Mouse (Mus musculus) spleen, adult 12 weeks (tissue): ENCODE data around the gene Usp20.

ENCODE experiments used
- DNase-seq: peaks from one replicate; pipeline ENCODE4 v3.0.0; 2022; ENCODE audit warnings: low spot score

Usp20 gene

DNA sequence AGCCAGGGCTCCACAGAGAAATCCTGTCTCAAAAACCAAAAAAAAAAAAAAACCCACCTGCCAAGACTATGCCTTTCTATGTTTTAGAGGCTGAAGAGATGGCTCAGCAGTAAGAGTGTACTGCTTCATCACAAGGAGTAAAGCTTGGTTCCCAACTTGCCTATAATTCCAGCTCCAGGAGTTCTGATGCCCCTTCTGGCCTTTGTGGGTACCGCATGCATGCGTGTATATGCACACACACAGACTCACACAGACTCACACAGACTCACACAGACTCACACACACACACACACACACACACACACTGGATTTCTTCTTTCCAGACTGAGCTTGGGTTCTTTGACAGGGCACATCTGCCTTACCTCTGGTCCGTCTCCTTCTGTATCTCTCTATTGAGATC is 58.0 kb downstream of the Usp20 start:
- DNase-seq: no peak

DNA sequence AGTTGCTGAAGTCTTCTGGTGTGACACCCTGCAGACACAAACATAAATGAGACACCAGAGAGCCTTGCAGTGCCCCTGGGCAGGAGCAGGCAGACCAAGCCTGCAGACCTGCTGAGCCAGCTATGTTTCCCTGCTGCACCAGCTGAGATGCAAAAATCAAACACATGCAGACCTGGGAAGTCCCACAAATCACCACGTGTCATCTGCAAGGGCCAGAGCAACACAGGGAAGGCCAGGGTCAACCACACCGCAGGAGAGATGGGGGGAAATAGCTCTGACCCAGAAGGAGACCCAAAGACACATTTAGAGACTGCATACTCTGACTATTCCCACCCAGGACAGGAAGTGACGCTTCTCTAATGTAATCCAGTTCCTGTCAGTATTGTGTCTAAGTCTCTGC is 58.4 kb downstream of the Usp20 start:
- no peak for DNase-seq

GRCm38 (mm10) chr2:31041386-31041785 is 59.3 kb downstream of the Usp20 start:
- no peak for DNase-seq

- no peak for DNase-seq
Measured at GRCm38 (mm10) chr2:31042881-31043280, 60.8 kb downstream of the Usp20 start.

DNA sequence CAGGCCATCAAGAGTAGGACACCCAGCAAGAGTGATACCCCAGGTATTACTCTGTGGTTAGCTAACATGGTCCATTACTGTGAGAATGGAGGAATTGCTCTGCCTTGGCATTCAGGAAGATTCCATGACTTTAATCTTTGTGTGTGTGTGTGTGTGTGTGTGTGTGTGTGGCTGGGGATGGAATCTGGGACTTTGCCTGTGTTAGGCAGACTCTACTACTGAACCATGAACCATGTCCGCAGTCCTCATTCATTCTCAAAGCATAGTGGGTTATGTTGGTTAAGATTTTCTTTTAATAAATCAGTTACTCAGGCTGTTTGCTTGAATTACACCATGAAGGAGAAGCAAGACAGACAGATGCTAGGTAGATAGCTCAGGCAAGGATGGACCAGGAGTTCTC is 61.8 kb downstream of the Usp20 start:
- no peak for DNase-seq

- no peak for DNase-seq
Measured at GRCm38 (mm10) chr2:31048037-31048436, 66.0 kb downstream of the Usp20 start.

DNA sequence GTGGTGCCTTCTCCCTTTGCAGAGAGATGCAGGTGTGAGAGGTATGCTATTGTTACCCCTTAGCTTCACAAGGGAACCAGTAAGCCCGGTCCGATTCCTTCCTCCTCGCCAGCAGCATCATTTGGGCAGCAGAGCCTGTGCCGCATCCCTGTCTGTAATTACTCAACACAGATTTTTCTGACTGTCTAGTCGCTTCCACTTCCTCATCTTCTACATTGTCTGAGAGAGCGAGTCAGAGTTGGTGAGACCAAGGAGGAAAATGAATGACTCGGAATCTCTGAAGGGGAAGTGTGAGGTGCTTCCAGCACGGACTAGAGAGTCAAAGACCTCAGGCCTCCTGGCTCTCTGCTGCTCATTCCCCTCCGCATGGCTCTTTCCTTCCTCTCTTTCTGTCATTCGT is 70.4 kb downstream of the Usp20 start:
- DNase-seq: no peak

GRCm38 (mm10) chr2:31053426-31053825 is 71.3 kb downstream of the Usp20 start:
- DNase-seq: no peak

DNA sequence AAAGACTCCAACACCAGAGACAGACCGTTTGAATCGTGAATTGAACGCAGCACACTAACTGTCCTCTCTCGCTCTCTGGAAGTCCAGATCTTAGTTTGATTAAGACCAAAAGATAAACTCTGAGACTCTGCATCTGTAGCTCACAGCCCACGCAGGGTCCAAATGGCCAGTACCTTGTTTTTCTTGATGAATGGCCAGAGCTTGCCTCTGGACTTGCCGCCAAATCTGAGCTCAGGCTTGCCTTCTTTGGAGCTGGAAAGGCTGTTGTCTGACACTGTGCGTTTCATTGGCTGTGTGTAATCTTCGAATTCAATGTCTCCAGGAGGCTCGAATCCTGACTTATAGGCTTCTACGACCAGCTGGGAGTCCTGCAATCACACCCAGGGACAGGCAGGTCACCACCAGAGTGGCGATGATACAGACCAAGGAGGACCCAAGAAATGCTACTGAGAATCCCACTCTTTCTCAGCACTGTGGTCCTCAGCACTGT is 71.8 kb downstream of the Usp20 start:
- DNase-seq: no peak

GRCm38 (mm10) chr2:31056070-31056469 is 74.0 kb downstream of the Usp20 start:
- no peak for DNase-seq

DNA sequence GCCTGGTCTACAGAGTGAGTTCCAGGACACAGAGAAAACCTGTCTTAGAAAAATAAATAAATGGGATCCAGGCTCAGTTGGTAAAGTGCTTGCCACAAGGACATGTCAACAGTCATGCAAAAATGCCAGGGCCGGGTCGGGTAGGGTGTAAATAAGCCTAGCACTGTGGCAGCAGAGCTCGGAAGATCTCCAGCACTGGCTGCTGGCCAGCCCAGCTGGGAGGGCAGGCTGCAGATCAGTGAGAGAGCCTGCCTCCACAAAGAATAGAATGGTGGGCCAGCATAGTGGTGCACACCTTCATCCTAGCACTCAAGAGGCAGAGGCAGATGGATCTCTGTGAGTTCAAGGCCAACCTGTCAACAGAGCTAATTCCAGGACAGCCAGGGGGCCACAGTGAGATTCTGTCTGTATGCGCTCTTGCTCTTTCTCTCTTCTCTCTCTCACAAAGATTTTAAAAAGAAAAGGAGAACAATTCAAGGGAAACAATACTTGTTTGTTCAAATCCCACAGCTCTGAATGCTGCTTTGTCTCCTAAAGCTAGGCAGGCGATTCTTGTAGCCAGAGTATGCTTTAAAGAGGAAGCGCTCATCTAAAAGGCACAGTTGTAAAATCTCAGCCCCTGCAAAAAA is 75.6 kb downstream of the Usp20 start:
- no peak for DNase-seq

- DNase-seq: no peak
Measured at GRCm38 (mm10) chr2:31058443-31058842, 76.4 kb downstream of the Usp20 start.

GRCm38 (mm10) chr2:31060271-31060670 is 78.2 kb downstream of the Usp20 start:
- DNase-seq: no peak

- DNase-seq: peak; percentile 57
Measured at GRCm38 (mm10) chr2:31060787-31061730, 79.0 kb downstream of the Usp20 start.

DNA sequence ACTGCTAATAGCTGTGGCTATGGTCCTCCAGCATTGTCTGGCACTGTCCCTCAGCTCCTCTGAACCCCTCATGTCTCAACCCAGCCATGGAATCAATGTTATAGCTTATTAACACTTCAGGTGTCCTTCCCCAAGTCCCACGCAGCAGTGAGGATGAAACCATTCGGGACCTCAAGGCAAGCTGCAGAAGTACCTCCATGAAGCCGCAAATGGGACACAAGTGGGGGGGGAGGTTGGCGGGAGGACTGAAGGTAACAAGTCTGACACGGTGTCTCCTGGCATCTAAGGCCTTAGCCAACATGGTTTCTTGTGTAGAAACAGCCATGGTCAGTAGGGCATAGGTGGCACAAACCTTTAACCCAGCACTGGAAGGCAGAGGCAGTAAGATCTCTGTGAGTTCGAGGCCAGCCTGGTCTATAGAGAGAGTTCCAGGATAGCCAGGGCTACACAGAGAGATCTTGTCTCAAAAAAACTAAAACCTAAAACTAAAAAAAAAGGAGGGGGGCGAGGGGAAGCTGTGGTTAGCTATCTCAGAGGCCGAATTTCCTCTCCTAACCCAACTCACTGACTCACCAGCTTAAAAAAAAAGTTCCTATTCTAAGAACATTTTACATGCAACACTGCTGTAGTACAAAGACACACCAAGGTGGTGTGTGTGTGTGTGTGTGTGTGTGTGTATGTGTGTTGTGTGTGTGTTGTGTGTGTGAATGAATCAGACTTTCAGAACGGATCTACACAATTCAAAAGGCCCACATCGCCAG is 80.0 kb downstream of the Usp20 start:
- no peak for DNase-seq

DNA sequence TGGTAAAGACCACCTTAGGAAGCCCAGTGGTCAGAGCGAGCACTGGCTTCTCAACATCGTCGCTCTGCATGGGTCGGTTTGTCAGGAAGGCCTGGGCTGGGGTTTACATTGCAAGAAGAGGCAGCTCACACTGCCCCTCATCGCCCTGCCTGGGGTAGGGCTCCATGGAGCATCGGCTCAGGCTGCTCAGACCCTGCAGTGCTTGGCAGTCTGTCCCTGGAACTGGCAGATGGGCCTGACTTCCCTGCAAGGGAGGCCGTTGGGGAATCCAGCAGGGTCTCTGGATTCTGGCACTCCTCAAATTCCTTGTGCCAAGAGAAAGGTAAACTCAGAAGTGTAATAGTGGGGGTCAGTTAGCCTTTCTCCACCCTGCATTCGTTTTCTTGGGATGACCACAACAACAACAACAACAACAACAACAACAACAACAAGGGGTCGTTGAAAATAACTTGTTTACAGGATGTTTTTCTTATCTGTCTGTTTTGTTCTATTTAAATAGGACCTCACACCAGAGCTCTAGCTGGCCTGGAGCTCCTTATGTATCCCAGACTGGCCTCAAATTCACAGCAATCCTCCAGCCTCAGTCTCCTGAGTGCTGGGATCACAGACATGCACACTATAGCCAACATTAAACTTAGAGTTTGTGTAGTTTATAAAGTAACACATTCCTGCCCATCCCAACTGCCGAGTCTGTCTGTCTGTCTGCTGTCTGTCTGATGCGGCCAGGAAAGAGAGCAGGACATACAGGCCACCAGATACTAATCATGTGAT is 84.1 kb downstream of the Usp20 start:
- DNase-seq: no peak

GRCm38 (mm10) chr2:31067059-31067595 is 85.0 kb downstream of the Usp20 start:
- no peak for DNase-seq

GRCm38 (mm10) chr2:31067696-31068245 is 85.7 kb downstream of the Usp20 start:
- no peak for DNase-seq

DNA sequence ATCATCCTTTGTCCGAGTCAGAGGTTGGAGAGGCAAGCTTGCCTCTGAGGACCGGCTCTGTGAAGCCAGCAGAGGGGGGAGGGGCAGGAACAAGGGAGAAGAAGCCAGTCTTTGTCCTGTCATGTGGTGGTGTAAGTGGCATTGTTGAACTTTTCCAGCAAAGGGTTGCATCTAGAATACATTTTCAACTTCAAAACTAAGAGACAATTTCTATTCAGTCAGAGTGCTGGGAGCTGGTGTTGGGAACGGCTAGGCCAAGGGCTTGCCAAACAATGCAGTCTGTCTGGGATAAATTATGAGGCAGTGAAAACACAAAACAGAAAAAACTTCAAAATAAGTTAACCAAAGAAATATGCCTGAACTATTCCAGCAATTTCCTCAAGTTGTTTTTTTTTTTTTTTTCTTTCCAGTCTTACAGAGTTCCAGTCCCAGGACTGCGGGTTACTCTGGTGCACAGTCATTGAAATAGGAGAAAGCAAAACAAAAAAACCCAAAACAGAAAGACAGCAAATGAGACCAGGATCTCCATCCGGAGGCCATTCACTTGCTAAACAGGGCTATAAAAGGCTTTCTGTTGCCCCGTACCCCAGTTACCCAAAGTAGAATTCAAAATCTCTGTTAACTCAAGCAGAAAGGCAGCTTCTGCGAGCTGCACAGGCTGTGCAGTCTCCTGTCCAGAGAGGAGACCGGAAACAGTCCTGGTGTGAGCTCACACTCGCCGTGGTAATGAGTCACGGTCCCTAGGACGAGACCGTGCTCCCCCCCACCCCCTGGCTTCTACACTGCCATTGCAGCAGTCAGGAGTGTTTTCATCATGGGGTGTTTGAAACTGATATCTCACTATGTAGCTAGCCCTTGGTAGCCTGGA is 86.4 kb downstream of the Usp20 start:
- DNase-seq: no peak

DNA sequence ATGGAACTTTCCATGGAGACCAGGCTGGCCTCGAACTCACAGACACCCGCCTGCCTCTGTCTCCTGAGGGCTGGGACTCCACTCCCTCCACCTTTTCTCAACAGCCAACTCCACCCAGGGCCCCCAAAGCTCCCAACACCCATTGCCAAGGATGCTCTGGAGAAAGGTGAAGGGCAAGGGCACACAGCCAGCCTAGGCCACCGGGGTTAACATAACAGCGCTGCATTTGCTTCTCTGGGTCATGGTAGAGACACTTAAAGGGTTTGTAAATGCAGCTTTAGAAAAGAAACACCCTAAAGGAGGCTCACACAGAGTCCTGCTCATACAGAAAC is 87.0 kb downstream of the Usp20 start:
- DNase-seq: no peak
